Mouse (Mus musculus) spleen, adult 2 months (tissue): ENCODE data around the gene Rpgrip1l.

Source experiments
- CTCF ChIP-seq: fragments of 200-500 bp; IDR thresholded peaks from 2 replicates; pipeline ENCODE4 v1.5.1; 2011; ENCODE audit warnings: mild to moderate bottlenecking, inconsistent platforms; ENCODE audit not compliant: insufficient read depth, insufficient read length, insufficient replicate concordance; ENCODE audit errors: extremely low read depth
- POLR2A ChIP-seq: fragments of 200-500 bp; IDR thresholded peaks from 2 replicates; pipeline ENCODE4 v1.6.1; 2011; ENCODE audit warnings: low read depth, low read length, inconsistent platforms

DNA sequence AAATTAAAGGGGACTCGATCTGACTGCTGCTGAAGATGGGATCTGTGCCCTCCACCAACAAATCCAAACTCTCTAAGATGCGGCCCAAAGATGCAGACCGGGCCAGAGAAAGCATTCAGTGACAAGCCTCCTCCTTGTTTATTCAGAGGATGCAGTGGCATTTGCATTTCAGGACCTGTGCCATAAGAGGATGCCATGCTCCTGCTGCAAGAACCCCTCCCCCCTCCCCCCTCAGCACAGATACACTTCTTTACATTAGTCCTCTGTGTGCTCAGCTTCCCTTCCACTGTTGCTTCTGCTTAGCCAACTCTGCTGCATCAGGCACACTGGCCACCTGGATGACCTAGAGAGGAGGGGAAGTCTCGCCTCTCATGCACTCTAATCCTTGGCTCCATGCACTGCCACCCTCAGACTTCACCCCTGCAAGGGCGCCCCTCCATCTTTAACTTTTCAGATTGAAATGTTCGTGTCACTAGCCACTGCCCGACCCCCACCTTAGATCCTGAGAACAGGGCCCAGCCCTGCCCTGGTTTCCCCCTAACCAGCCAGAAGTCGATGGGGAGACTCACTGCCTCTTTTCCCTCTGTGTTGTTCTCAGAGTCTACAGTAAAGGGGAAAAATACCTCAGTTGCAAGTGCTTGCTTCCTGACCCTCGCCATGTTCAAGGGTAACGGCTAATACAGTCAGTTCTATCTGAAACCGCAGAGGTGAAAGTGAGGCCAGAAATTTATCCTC lies 14.6 kb upstream of the Rpgrip1l start:
- TF ChIP-seq CTCF (no peak), POLR2A (no peak)
